Mouse (Mus musculus) right cerebral cortex, postnatal 10 days (tissue): ENCODE measurements at regions not wholly inside any gene's neighbourhood (a gene's known extent, or its start where the extent isn't known, plus 50 kb on each side); places are given as distances from the start of the nearest gene placed in this dataset.

Source experiments
- DNase-seq, 2 experiments: peaks; one replicate each; pipeline ENCODE4 v3.0.0; 2021; ENCODE audit warnings: low spot score in 2 of 2

DNA sequence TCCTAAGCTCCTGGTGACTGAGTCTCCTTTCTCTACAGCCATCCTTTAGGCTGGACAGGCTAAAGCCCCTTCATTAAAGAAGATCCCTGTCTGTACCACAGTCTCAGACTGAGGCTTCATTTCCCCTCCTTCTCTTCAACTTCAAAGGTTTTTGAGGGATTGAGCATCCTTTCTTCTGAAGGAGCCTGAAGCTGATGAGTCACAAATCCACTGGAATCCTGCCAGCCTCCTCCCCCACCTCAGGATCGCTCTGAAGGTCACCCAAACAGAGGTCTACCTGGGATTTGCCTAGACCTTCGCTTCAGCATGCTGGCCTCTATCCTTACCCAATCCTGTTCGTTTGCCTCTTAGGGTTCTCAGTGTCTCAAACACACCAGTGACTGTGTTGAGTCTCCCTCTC, 57.7 kb upstream of the Ror1 start:
- no peak for DNase-seq

DNA sequence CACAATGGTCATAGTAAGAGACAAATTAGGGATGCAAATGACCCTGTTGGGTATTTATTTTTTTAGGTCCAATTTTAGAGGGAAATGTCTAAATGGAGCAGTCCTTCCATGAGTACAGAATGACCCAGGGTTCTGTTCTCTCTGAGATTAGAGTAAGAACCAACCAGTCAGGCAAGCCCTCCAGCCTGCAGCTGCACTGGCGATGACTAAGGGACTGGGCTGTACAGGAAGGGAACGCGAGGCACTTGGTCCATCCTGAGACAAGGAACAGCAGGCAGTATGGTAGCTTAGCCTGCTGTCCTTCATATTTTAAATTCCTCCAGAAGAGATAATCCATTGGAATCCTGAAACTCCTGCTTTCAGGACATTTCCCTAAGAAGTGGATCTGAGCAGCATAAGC, 55.9 kb upstream of the Ror1 start:
- no peak for DNase-seq

DNA sequence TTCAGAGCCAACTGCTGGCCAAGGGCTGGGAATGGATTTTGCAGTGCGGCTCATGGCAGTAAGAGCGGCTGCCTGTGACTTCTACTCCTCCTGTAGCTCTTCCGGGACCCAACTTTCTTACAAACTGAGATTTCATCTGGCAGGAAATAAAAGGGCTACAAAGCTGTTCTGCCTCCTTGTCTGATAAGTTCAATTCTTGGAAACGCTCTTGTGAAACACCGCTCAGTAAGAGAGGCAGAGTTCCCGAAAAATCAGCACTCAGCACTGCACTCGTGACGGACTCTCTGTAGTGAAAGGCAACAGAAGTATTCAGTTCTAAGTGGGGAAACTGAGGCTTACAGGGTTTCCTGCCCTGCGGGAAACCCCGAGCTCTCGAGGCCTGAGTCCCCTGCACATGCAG, 53.6 kb upstream of the Ror1 start:
- DNase-seq = peak in 1 of 2 experiments; percentile 1

DNA sequence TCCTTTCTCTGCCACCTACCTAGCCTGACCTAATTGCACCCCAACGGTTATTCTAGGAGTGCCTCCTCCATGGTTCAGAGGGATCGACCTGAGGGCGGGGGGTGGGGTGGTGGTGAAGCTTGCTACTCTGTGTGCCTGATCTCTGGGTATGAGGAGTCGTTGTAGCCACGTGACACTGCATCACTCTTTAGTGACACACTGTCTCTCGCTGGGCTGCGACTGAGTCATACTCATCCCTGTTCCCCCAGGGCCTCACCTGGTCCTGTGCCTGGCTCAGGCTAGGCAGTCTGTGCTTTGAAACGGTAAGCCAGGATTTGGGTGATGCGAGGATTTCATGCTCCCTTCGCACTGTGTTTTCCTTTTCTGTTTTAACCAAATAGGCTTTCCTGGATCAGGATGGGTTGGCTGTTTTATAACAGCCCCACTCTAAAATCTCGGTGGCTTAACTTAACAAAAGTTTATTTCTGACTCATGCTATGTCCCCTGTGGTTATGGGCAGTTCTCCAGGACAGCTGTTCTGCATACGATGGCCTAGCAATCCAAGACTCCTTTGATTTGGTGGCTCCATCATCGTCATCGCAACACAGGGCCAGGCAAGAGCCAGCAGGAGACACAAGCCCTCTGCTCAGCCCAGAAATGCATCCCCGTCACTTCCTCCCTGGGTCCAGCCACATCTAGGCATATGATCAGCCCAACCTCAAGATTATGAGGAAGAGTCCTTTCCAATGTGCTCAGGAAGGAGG, 50.3 kb upstream of the Ror1 start:
- no peak for DNase-seq
